In the genomic region with DNA sequence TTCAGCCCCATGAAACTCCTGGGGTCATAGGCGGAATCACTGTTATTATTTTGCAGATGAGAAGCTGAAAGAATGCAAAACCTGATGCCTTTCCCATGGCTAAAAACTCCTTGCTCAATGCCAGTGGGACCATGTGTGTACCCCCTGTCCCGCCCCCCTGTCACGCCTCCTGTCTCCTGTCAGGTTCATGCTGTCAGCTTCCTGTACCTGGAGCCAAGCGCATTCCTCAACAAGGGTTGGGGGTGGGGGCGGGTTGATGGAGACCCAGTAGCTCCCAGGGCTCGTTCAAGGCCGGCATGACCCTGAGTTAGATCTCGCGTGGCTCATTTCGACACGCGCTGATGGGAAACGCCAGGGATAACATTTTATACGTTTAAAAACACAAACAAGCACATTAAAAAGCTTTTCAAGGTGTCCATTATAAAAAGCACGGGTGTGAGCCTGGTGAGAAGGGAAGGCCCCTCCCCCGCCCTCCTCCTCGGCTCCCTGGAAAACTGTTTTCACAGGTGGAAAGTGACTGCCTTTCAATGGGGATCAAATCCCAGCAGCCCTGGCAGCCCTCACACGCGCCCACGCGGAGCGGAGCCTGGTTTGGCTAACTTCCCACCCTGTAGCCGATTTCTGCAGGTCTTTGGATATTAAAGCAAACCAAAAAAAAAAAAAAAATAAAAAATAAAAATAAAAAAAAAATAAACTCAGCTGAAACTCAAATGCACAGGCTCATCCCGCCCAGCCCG, we compare ENCODE assay signal across 11 mouse cellular contexts.
DNase-seq lines count a peak whose midpoint lies in the region; ATAC-seq lines count a peak whose summit lies in the region.
"Had no signal": no experiment of that assay in that cellular context is flagged by ENCODE, and none has a peak within 500 bp of the region (broad histone marks: within the 10 kb centered on the region; RNA-seq: fewer than 3 reads in every experiment).

No protein-coding gene starts in this region.

- 7% methylated on average over 25 of the region's 25 CpGs for WGBS in limb, embryonic 12.5 days

- no peaks in the 10 kb centered on the region for H3K9me3 ChIP-seq in limb, embryonic 12.5 days

- peak overlapping the region; percentile 51 for H3K4me2 ChIP-seq in limb, embryonic 12.5 days

- peak overlapping the region; percentile 13; the same call in 1 of the 2 replicates for H3K4me3 ChIP-seq in limb, embryonic 12.5 days (replicated peaks)

- H3K27me3 ChIP-seq in limb, embryonic 12.5 days, result peaks cover 9% of the 10 kb centered on the region

- H3K27ac ChIP-seq in limb, embryonic 12.5 days, result peak overlapping the region; percentile 53; the same call in 1 of the 2 replicates
- H3K27ac ChIP-seq: macrophage had no signal

- no peak overlapping the region for H3K9ac ChIP-seq in limb, embryonic 12.5 days (replicated peaks)

- H3K36me3 ChIP-seq in limb, embryonic 12.5 days, result no peaks in the 10 kb centered on the region

- ATAC-seq in limb, embryonic 12.5 days (ENCODE audit: insufficient number of reproducible peaks, insufficient read depth, low FRiP score, low TSS enrichment, low read depth), result peak; percentile 53

- peak; percentile 59 to 61 for DNase-seq in cerebellum, postnatal 10 days
- no peak for DNase-seq in cerebellum, adult 9-10 months
- peak; percentile 10 to 32 for DNase-seq in layer of hippocampus, adult 18-20 months (ENCODE audit: low spot score in 2 of 2)
- no peak for DNase-seq in layer of hippocampus, postnatal 36 days
- DNase-seq in fibroblast of lung, adult 2 months (ENCODE audit: low read depth), result peak; percentile 69
- no peak for DNase-seq in spleen, adult 12 weeks (ENCODE audit: low spot score)
- no peak for DNase-seq in frontal cortex, postnatal 25 days (ENCODE audit: low spot score in 2 of 2)
- DNase-seq: kidney, postnatal 10 days; right cerebral cortex, postnatal 4 days had no signal

- H3K4me1 ChIP-seq in limb, embryonic 12.5 days (replicated peaks), result peaks cover 45% of the 10 kb centered on the region

Comparison
In these comparisons a context has a peak if more than half of its experiments do, and no peak if none do; other contexts are left out.
1. DNase-seq: peak in cerebellum, postnatal 10 days (2 of 2), layer of hippocampus, adult 18-20 months (2 of 2) and fibroblast of lung, adult 2 months (single experiment); none in cerebellum, adult 9-10 months (single experiment), layer of hippocampus, postnatal 36 days (0 of 2), spleen, adult 12 weeks (single experiment) and frontal cortex, postnatal 25 days (0 of 2).